Mouse (Mus musculus) bone marrow macrophage, adult 2 months (primary cell): ENCODE measurements around the gene Cep350. TPM values are rescaled to one million over a fixed set of nuclear protein-coding genes. Genes with fewer than 3 reads are reported as not detected.

Experiments used
- H3K27ac ChIP-seq: 2 replicates; pipeline ENCODE4 v1.5.1; 2012; ENCODE audit warnings: low read depth, low read length; ENCODE audit not compliant: insufficient read depth
- H3K4me1 ChIP-seq: 2 replicates; pipeline ENCODE4 v1.6.1; 2012; ENCODE audit warnings: low read length; ENCODE audit not compliant: control insufficient read depth, insufficient read depth
- H3K4me3 ChIP-seq: 2 replicates; pipeline ENCODE4 v1.5.1; 2012; ENCODE audit warnings: mild to moderate bottlenecking, low read length, moderate library complexity; ENCODE audit not compliant: insufficient read depth
- CTCF ChIP-seq: IDR thresholded peaks from 2 replicates; pipeline ENCODE4 v1.5.1; 2012; ENCODE audit warnings: low read depth, mild to moderate bottlenecking, low read length, moderate library complexity
- POLR2A ChIP-seq: IDR thresholded peaks from 2 replicates; pipeline ENCODE4 v1.6.1; 2012; ENCODE audit warnings: mild to moderate bottlenecking, low read depth, low read length, borderline replicate concordance
- polyA plus RNA-seq: library from polyadenylated mRNA; stranded (reverse); fragments of >200 nt; gene quantifications from 2 replicates; pipeline ENCODE4 v1.2.4, GENCODE M21; 2012; ENCODE audit not compliant: missing spikeins, insufficient read depth, insufficient read length

Gene Cep350
- polyA plus RNA-seq, result 34.4 and 40.9 TPM in 2 replicates

DNA sequence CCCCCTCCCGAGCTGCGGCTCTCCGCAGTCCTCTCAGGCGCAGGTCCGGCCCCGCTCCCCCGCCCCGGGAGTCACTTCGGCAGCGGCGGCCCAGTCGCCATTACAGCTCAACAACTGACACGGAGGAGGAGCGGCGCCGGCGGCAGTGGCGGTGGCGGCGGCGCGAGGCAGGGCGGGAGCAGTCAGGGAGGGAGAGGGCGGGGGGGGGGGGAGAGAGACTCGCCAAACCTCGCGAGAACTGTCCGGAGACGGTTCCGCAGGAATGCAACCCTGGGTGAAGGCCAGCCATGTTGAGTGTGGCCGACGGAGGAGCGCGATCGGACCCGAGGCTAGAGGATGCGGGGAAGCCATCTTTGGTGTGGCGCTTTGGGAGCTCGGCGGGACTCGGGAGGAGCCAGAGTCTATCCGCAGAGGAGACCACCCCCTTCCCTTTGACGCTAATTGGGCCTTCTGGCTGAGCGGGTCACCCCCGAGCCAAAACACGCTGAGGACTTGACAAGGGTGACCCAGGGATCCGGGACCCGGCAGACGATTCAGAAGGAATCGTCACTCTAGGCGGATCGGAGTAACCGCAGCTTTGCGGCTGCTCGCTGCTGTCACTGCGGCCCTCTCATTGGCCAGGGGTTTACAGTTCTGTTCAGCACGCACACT is at the start of gene Cep350:
Gene Cep350 (minus strand): TSS at position 188 of the 651 bp plus-strand sequence.
- TF ChIP-seq CTCF (no peak), POLR2A (no peak)
- Histone ChIP-seq H3K4me3 (peak within 1 kb of the TSS; percentile 86), H3K27ac (peak within 1 kb of the TSS; percentile 73), H3K4me1 (peaks cover 4% of the 10 kb centered on the region; the same call in 1 of the 2 replicates)

DNA sequence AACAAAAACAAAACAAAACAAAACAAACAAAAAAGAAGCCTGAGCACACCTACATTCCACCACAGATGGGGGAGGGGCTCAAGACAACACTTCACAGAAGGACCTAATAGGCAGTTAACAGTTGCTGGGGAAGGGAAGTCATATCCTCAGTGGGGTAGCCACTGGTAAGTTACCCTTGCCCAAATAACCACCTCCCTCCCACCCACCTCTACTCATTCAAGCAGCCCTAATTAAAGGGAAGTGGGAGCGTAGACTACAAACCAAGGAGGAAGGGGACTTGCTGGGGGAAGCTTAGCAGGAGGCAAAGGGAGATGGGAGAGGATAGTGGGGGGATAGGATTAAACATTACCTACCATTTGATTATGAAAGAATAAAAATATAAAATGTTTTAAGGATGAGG is 47.3 kb upstream of the Cep350 start:
- Histone ChIP-seq H3K27ac (no peak overlapping the region), H3K4me1 (peaks cover 10% of the 10 kb centered on the region), H3K4me3 (no peak overlapping the region)
- TF ChIP-seq CTCF (no peak), POLR2A (no peak)

DNA sequence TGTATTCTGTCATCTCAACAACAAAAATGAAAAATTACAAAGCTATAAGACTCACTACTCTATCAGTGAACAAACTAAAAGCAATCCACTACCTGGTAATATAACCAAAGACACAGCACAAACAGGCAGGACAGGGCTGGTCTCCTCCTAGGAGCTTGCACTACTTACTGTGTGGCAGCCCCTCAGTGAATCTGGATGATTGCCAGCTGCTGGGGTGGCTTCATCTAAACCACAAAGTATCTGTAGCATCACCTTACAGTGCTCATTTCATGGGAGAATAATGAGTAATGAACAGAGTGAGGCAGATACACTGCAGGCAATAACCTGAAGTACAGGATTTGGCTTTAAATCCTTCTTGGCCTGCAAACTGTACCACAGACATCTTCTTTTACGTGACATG is 46.7 kb upstream of the Cep350 start:
- Histone ChIP-seq H3K4me1 (peaks cover 6% of the 10 kb centered on the region), H3K4me3 (no peak overlapping the region), H3K27ac (no peak overlapping the region)
- TF ChIP-seq POLR2A (no peak), CTCF (no peak)

DNA sequence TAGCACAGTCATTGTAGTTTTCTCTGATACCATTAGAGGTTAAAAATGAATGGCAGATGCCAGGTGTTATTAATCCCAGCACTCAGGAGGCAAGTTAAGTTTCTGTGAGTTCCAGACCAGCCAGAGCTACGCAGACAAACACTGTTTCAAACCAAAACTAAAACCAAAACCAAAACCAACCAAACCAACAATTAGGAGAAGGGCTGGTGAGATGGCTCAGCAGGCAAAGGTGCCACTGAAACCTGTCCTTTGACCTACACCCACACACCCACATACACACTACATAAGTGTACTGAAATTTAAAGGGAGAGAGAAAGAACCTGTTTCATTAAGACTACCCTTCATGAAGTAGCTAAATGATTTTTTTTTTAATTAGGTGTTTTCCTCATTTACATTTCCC is 35.9 kb upstream of the Cep350 start:
- peaks cover 2% of the 10 kb centered on the region for H3K4me1 ChIP-seq
- no peak overlapping the region for H3K27ac ChIP-seq
- no peak for TF ChIP-seq POLR2A
- no peak for TF ChIP-seq CTCF
- H3K4me3 ChIP-seq, result no peak overlapping the region

- Histone ChIP-seq H3K4me3 (no peak overlapping the region), H3K4me1 (peaks cover 15% of the 10 kb centered on the region), H3K27ac (no peak overlapping the region)
- no peak for TF ChIP-seq CTCF
- TF ChIP-seq POLR2A, result no peak
Observed at GRCm38 (mm10) chr1:156005906-156006305, 32.9 kb upstream of the Cep350 start.

GRCm38 (mm10) chr1:156003201-156003935 is 30.3 kb upstream of the Cep350 start:
- TF ChIP-seq POLR2A (no peak), CTCF (no peak)
- Histone ChIP-seq H3K4me3 (no peak overlapping the region), H3K27ac (no peak overlapping the region), H3K4me1 (peaks cover 15% of the 10 kb centered on the region)

DNA sequence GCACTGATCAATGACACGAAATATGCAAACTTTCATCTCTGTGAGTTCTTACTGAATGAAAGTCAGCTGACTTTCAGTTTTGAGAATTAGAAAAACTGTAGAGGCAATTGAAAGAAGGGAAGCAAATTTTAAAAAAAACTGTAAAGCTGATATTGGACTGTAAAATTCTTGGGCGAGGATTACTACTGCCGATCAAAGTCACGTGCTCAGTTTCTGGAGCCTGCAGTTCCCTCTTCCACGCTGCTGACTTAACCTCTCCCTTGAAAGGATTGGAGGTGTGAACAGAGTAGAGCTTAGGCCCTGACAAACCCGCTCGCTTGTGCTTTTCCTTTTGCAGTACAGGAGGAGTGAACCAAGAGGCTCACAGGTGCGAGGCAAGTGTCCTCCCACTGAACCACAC is 29.3 kb upstream of the Cep350 start:
- H3K4me1 ChIP-seq, result peaks cover 15% of the 10 kb centered on the region
- no peak for TF ChIP-seq CTCF

GRCm38 (mm10) chr1:155995612-155996011 is 22.6 kb upstream of the Cep350 start:
- H3K4me3 ChIP-seq, result no peak overlapping the region
- no peak overlapping the region for H3K27ac ChIP-seq
- TF ChIP-seq CTCF (no peak), POLR2A (no peak)
- no peaks in the 10 kb centered on the region for H3K4me1 ChIP-seq

More for the DNA sequence above, 29.3 kb upstream of the Cep350 start:
- Histone ChIP-seq H3K27ac (no peak overlapping the region), H3K4me3 (no peak overlapping the region)

DNA sequence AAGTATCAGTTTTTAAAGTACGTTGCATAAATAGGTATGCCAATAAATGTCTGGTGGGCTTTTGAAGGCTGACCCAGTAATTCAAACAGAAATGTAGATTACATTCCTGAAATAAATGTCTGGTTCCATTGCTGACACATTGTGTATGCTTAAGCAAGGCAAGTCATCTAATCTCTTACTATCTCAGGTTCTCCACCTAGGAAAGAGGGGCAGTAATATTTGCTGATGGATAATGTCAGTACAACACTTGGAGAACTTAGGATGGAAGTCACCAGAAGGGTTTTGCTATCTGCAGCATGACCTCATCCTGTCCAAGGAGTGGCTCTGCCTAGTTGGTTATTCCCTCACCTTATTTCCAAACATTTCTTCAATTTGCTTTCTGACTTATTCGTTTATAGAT is 21.5 kb upstream of the Cep350 start:
- TF ChIP-seq CTCF (no peak), POLR2A (no peak)
- Histone ChIP-seq H3K4me3 (no peak overlapping the region), H3K27ac (no peak overlapping the region), H3K4me1 (no peaks in the 10 kb centered on the region)

GRCm38 (mm10) chr1:155990391-155990790 is 17.3 kb upstream of the Cep350 start:
- Histone ChIP-seq H3K27ac (no peak overlapping the region), H3K4me3 (no peak overlapping the region), H3K4me1 (peaks cover 2% of the 10 kb centered on the region; the same call in 1 of the 2 replicates)
- TF ChIP-seq CTCF (no peak), POLR2A (no peak)
